Mouse (Mus musculus) liver, embryonic 15.5 days (tissue): ENCODE results near the gene Gm49354. TPM values are rescaled to one million over a fixed set of nuclear protein-coding genes. Genes with fewer than 3 reads are reported as not detected.
A peak's percentile ranks its signal among the peaks of the same experiment; 100 is the strongest.

Source experiments
- ATAC-seq: fragments of 200-750 bp; cut with Nextera tagmentation; 2 replicates; pipeline ENCODE4 v1.8.0; 2017; ENCODE audit warnings: moderate number of reproducible peaks, mild to moderate bottlenecking, moderate library complexity; ENCODE audit not compliant: insufficient read depth
- H3K27ac ChIP-seq: fragments of 300-500 bp; sonication (generic); replicated peaks from 2 replicates; pipeline ENCODE4 v1.5.1; 2015; ENCODE audit warnings: mild to moderate bottlenecking, inconsistent platforms
- H3K27me3 ChIP-seq: fragments of 300-500 bp; sonication (generic); 2 replicates; pipeline ENCODE4 v1.6.1; 2015; ENCODE audit warnings: mild to moderate bottlenecking, inconsistent platforms
- H3K36me3 ChIP-seq: fragments of 300-500 bp; sonication (generic); replicated peaks from 2 replicates; pipeline ENCODE4 v1.6.1; 2015; ENCODE audit warnings: moderate library complexity, mild to moderate bottlenecking, inconsistent platforms
- H3K4me1 ChIP-seq: fragments of 300-500 bp; sonication (generic); replicated peaks from 2 replicates; pipeline ENCODE4 v1.6.1; 2015; ENCODE audit warnings: inconsistent platforms
- H3K4me2 ChIP-seq: fragments of 300-500 bp; sonication (generic); 2 replicates; pipeline ENCODE4 v1.6.1; 2015; ENCODE audit warnings: moderate library complexity, mild to moderate bottlenecking, inconsistent platforms
- H3K4me3 ChIP-seq: fragments of 300-500 bp; sonication (generic); replicated peaks from 2 replicates; pipeline ENCODE4 v1.5.1; 2015; ENCODE audit warnings: mild to moderate bottlenecking, inconsistent platforms
- H3K9ac ChIP-seq: fragments of 300-500 bp; sonication (generic); 2 replicates; pipeline ENCODE4 v1.6.1; 2015; ENCODE audit warnings: moderate library complexity, mild to moderate bottlenecking, inconsistent platforms
- H3K9me3 ChIP-seq: fragments of 300-500 bp; sonication (generic); replicated peaks from 2 replicates; pipeline ENCODE4 v1.6.1; 2016; ENCODE audit warnings: inconsistent platforms
- WGBS: fragments of 180-500 bp; shearing (Covaris S2); methylation state at CpG from one replicate; pipeline ENCODE4 v1.1.7; 2015; ENCODE audit warnings: mixed read lengths; ENCODE audit not compliant: insufficient replicate concordance; 5-methylcytosine and 5-hydroxymethylcytosine counted together
- polyA plus RNA-seq: library from polyadenylated mRNA; unstranded; fragments of >200 nt; fragmentation: Nextera tagmentation; extraction: Ambion mirVana; gene quantifications from 2 replicates; pipeline ENCODE4 v1.2.1, GENCODE M21; 2015

Gene Gm49354
- polyA plus RNA-seq: not detected in 2 replicates

GRCm38 (mm10) chr13:59782145-59782544 lies at the start of gene Gm49354:
Gm49354 (minus strand) TSS chr13:59782245.
- peak within 1 kb of the TSS; percentile 19; the same call in 1 of the 2 replicates for H3K27ac ChIP-seq
- H3K4me3 ChIP-seq: no peak within 1 kb of the TSS
- no peaks in the 10 kb centered on the region for H3K27me3 ChIP-seq
- H3K4me1 ChIP-seq: peaks cover 3% of the 10 kb centered on the region; the same call in 1 of the 2 replicates
- no peak within 1 kb of the TSS for H3K9ac ChIP-seq
- H3K4me2 ChIP-seq: no peak within 1 kb of the TSS
- WGBS: 73% methylated on average over 7 of the region's 7 CpGs
- H3K36me3 ChIP-seq: peaks cover 100% of the 10 kb centered on the region
- no peaks in the 10 kb centered on the region for H3K9me3 ChIP-seq
- no peak for ATAC-seq

DNA sequence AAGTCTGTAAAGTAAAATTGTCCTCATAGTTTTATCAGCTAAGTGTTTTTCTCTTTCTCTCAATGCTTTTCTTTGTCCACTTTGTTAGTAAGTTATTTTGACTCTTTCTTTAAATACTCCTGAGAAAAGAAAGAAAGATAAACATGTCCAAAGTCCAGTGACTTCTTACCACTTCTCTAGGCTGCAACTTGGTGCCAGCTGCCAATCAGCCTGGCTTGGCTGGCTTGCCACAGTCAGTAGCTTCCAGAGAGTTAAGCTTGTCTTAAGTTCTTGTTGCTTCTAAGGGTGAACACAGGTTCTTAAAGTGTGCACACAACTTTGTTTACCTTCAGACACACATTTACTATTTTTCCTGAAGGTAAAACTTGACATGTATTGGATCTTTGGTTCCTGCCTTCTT lies 43.9 kb upstream of the Gm49354 start:
- Histone ChIP-seq H3K27me3 (no peaks in the 10 kb centered on the region), H3K4me1 (peaks cover 22% of the 10 kb centered on the region), H3K9ac (no peak overlapping the region), H3K36me3 (peaks cover 8% of the 10 kb centered on the region), H3K9me3 (no peaks in the 10 kb centered on the region), H3K27ac (peak overlapping the region; percentile 43; the same call in 1 of the 2 replicates), H3K4me3 (no peak overlapping the region), H3K4me2 (no peak overlapping the region)
- ATAC-seq: no peak

DNA sequence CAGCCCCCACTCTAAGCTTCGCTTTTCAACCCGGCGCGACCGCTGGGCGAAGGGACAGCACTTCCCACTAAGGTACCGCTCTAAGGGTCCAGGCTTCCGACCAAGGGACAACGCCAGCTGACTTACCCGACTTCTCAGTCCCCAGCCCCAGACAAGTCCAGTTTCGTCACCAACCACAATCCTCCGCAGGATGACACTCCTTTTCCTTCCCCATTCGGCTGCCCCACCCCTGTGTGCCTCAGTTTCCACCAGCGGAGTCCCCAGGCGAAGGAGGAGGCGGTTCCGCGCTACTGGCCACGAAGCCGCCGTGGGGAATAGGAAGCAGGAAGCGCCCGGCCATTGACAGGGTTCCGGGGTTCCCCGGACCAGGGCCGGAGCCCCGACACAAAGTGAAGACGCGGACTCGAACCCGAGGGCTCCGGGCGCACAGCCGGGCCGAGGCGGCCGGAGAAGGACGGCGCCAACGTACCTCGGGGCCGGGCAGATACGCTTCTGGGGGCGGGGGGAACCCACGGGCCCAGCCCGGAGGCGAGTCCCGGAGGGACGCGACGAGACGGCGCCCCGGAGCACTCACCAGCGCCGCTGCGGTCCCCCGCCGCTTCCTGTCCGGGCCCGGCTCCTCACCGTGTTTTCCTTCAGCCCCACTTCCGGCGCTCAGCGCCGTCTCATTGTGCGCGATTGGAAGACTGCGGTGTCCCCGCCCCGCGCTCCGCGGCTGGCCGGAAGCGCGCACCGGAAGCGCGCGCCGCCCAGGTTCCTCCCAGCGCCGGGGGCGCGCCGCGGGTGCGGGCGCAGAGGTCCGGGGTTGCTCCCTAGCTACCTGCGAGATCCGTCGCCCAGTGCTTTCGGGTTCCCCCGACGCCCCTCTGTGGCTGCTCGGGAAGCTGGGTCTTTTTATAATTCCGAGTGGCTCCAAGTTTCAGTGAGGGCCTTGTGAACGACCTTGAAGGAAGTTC lies 40.7 kb upstream of the Gm49354 start, which contains the start of gene Tut7:
TSS of gene Tut7 (minus strand) at position 641 of the 956 bp plus-strand sequence.
- Histone ChIP-seq H3K9me3 (no peaks in the 10 kb centered on the region), H3K36me3 (peaks cover 38% of the 10 kb centered on the region), H3K27me3 (no peaks in the 10 kb centered on the region), H3K9ac (peak within 1 kb of the TSS; percentile 97), H3K4me2 (peak within 1 kb of the TSS; percentile 79), H3K4me3 (peak within 1 kb of the TSS; percentile 88), H3K4me1 (peaks cover 47% of the 10 kb centered on the region), H3K27ac (peak within 1 kb of the TSS; percentile 99)
- peak; percentile 95 for ATAC-seq
- under 1% methylated on average over 99 of the region's 100 CpGs for WGBS

- Histone ChIP-seq H3K27ac (peak overlapping the region; percentile 83), H3K9me3 (no peaks in the 10 kb centered on the region), H3K36me3 (peaks cover 56% of the 10 kb centered on the region), H3K9ac (peak overlapping the region; percentile 79), H3K4me1 (peaks cover 62% of the 10 kb centered on the region), H3K27me3 (no peaks in the 10 kb centered on the region), H3K4me3 (peak overlapping the region; percentile 88), H3K4me2 (peak overlapping the region; percentile 75)
- WGBS: 18% methylated on average over 3 of the region's 3 CpGs
- ATAC-seq: no peak
These were observed 38.8 kb upstream of the Gm49354 start for GRCm38 (mm10) chr13:59820836-59821235.

- 38% methylated on average over 4 of the region's 4 CpGs for WGBS
- peaks cover 69% of the 10 kb centered on the region for H3K4me1 ChIP-seq
- H3K36me3 ChIP-seq: peaks cover 63% of the 10 kb centered on the region
- ATAC-seq: no peak
- H3K27ac ChIP-seq: peak overlapping the region; percentile 83
- H3K27me3 ChIP-seq: no peaks in the 10 kb centered on the region
- H3K4me2 ChIP-seq: peak overlapping the region; percentile 75
- H3K4me3 ChIP-seq: peak overlapping the region; percentile 88
- H3K9ac ChIP-seq: peak overlapping the region; percentile 79
- no peaks in the 10 kb centered on the region for H3K9me3 ChIP-seq
These were observed 38.1 kb upstream of the Gm49354 start for GRCm38 (mm10) chr13:59820114-59820513.

- peak overlapping the region; percentile 75 for H3K4me2 ChIP-seq
- peak overlapping the region; percentile 97 for H3K27ac ChIP-seq
- ATAC-seq: no peak
- peak overlapping the region; percentile 88 for H3K4me3 ChIP-seq
- no peaks in the 10 kb centered on the region for H3K27me3 ChIP-seq
- H3K36me3 ChIP-seq: peaks cover 87% of the 10 kb centered on the region
- peaks cover 82% of the 10 kb centered on the region for H3K4me1 ChIP-seq
- H3K9ac ChIP-seq: peak overlapping the region; percentile 57; the same call in 1 of the 2 replicates
- H3K9me3 ChIP-seq: no peaks in the 10 kb centered on the region
- WGBS: 50% methylated on average over 4 of the region's 4 CpGs
These were observed 35.3 kb upstream of the Gm49354 start for GRCm38 (mm10) chr13:59817352-59817751.

- peak overlapping the region; percentile 77 for H3K4me2 ChIP-seq
- H3K27me3 ChIP-seq: no peaks in the 10 kb centered on the region
- no peaks in the 10 kb centered on the region for H3K9me3 ChIP-seq
- peak; percentile 99 for ATAC-seq
- H3K4me3 ChIP-seq: peak overlapping the region; percentile 49
- H3K9ac ChIP-seq: peak overlapping the region; percentile 73
- WGBS: 24% methylated on average over 6 of the region's 6 CpGs
- peaks cover 95% of the 10 kb centered on the region for H3K36me3 ChIP-seq
- peaks cover 76% of the 10 kb centered on the region for H3K4me1 ChIP-seq
- H3K27ac ChIP-seq: peak overlapping the region; percentile 97
These were observed 32.1 kb upstream of the Gm49354 start for GRCm38 (mm10) chr13:59814109-59814591.

DNA sequence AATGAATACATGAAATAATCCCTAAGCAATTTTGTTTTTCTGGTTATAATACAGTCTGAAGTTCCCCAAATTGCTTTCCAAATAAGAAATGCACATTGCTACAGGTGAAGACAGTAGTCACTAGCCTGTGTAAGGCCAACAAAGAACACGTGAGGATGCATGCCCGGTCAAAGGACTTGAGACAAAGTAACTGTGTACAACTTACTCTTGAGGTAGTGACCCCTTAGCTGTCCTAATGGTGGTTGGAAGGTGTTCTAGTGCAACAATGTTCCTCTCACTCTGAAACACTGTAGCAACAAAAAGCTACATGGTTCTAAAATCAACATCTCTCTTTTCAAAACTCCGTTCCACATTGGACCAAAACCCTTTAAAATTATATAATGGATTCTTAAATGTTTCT lies 29.5 kb upstream of the Gm49354 start:
- peaks cover 51% of the 10 kb centered on the region for H3K4me1 ChIP-seq
- no peak overlapping the region for H3K4me2 ChIP-seq
- H3K27ac ChIP-seq: no peak overlapping the region
- no peak overlapping the region for H3K4me3 ChIP-seq
- H3K27me3 ChIP-seq: no peaks in the 10 kb centered on the region
- 91% methylated on average over 3 of the region's 3 CpGs for WGBS
- ATAC-seq: no peak
- H3K9me3 ChIP-seq: no peaks in the 10 kb centered on the region
- no peak overlapping the region for H3K9ac ChIP-seq
- H3K36me3 ChIP-seq: peaks cover 95% of the 10 kb centered on the region

DNA sequence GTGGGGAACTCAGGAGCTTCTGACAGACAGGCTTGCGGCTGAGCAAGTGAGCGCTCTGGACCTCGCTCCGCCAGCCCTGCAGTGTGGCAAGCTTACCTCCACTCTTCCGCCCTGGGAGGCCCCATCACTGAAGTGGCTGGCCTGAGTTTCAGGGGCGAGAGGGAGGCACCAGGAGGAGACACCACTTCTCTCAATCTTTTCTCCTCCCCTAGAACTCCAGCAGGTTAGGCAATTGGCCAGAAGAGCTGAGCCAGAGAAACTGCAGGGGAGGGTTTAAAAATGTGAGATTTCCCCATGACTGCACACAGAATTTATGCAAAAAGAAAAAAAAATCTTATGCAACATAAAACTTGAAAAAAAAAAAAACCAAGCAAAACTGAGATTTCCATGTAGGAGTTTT lies 19.0 kb upstream of the Gm49354 start:
- H3K4me1 ChIP-seq: peaks cover 60% of the 10 kb centered on the region
- H3K4me3 ChIP-seq: no peak overlapping the region
- H3K9me3 ChIP-seq: no peaks in the 10 kb centered on the region
- no peak overlapping the region for H3K9ac ChIP-seq
- no peak for ATAC-seq
- no peak overlapping the region; the same call in none of the 2 replicates for H3K27ac ChIP-seq
- H3K27me3 ChIP-seq: no peaks in the 10 kb centered on the region
- H3K4me2 ChIP-seq: no peak overlapping the region
- WGBS: 90% methylated on average over 6 of the region's 6 CpGs
- peaks cover 100% of the 10 kb centered on the region for H3K36me3 ChIP-seq

DNA sequence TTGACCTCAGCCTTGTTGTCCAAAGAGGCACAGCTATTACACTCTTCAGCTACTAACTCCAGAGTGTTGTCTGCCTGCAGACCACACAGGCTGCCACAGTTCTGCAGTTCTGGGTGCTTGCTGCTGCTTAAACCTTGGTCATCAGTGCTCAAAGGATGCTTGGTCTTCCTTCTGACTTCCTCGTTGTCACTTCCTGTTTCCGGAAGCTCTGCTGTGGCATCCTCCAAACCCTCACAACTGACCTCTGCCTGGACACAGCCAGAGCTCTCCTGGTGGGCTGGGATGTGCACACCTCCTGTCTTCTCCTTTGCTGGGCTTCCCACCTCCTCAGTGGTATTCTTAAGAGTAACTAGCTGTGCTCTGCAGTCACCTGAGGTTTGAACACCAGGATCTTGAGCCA lies 18.0 kb upstream of the Gm49354 start:
- Histone ChIP-seq H3K4me3 (no peak overlapping the region), H3K27me3 (no peaks in the 10 kb centered on the region), H3K9ac (no peak overlapping the region), H3K4me1 (peaks cover 69% of the 10 kb centered on the region), H3K27ac (0 out of 2 replicates have a peak overlapping the region, but pooled peaks have one; percentile 73), H3K36me3 (peaks cover 100% of the 10 kb centered on the region), H3K9me3 (no peaks in the 10 kb centered on the region), H3K4me2 (no peak overlapping the region)
- no peak for ATAC-seq
- WGBS: 40% methylated on average over 2 of the region's 2 CpGs

- H3K36me3 ChIP-seq: peaks cover 100% of the 10 kb centered on the region
- WGBS: 79% methylated on average over 1 of the region's 1 CpGs
These were observed 16.3 kb upstream of the Gm49354 start for GRCm38 (mm10) chr13:59798306-59798705.

More at GRCm38 (mm10) chr13:59798306-59798705, 16.3 kb upstream of the Gm49354 start:
- Histone ChIP-seq H3K4me2 (no peak overlapping the region), H3K9ac (no peak overlapping the region), H3K4me1 (peaks cover 73% of the 10 kb centered on the region), H3K9me3 (no peaks in the 10 kb centered on the region), H3K27ac (peak overlapping the region; percentile 73), H3K4me3 (no peak overlapping the region), H3K27me3 (no peaks in the 10 kb centered on the region)
- ATAC-seq: no peak
